Mouse (Mus musculus): ENCODE data around the gene Dgki. TPM values are rescaled to one million over a fixed set of nuclear protein-coding genes. Genes with fewer than 3 reads are reported as not detected.

Gene Dgki
- polyA plus RNA-seq, 1 experiment, result 0.20 TPM

GRCm38 (mm10) chr6:37261236-37261852, 38.6 kb downstream of the Dgki start:
- Histone ChIP-seq H3K4me1 (ENCODE audit: control insufficient read depth, insufficient read depth, insufficient read length, low read length) (no peaks in the 10 kb centered on the region), H3K27me3 (ENCODE audit: control insufficient read depth, insufficient read depth, low read length) (no peaks in the 10 kb centered on the region), H3K36me3 (ENCODE audit: control insufficient read depth, insufficient read depth, low read length) (no peaks in the 10 kb centered on the region), H3K4me3 (ENCODE audit: low read depth, low read length) (no peak overlapping the region), H3K27ac (ENCODE audit: insufficient read depth, low read depth, low read length) (no peak overlapping the region)
- WGBS, result 79% methylated on average over 10 of the region's 10 CpGs
- TF ChIP-seq POLR2A (IDR thresholded peaks at IDR 0.05; ENCODE audit: low read depth, low read length) (no peak), CTCF (IDR thresholded peaks at IDR 0.05; ENCODE audit: extremely low read depth, insufficient read length, insufficient replicate concordance, low read depth, low read length) (no peak)

- H3K36me3 ChIP-seq (ENCODE audit: control insufficient read depth, insufficient read depth, low read length), result no peaks in the 10 kb centered on the region
- H3K27ac ChIP-seq (ENCODE audit: insufficient read depth, low read depth, low read length), result no peak overlapping the region
- H3K4me1 ChIP-seq (ENCODE audit: control insufficient read depth, insufficient read depth, insufficient read length, low read length), result no peaks in the 10 kb centered on the region
- H3K4me3 ChIP-seq (ENCODE audit: low read depth, low read length), result no peak overlapping the region
- TF ChIP-seq CTCF (IDR thresholded peaks at IDR 0.05; ENCODE audit: extremely low read depth, insufficient read length, insufficient replicate concordance, low read depth, low read length) (no peak), POLR2A (IDR thresholded peaks at IDR 0.05; ENCODE audit: low read depth, low read length) (no peak)
- WGBS, result 81% methylated on average over 7 of the region's 7 CpGs
- no peaks in the 10 kb centered on the region for H3K27me3 ChIP-seq (ENCODE audit: control insufficient read depth, insufficient read depth, low read length)
These were observed 41.3 kb downstream of the Dgki start for GRCm38 (mm10) chr6:37258662-37259061.

GRCm38 (mm10) chr6:37254144-37254543, 45.8 kb downstream of the Dgki start:
- Histone ChIP-seq H3K4me3 (ENCODE audit: low read depth, low read length) (no peak overlapping the region), H3K27me3 (ENCODE audit: control insufficient read depth, insufficient read depth, low read length) (no peaks in the 10 kb centered on the region), H3K36me3 (ENCODE audit: control insufficient read depth, insufficient read depth, low read length) (no peaks in the 10 kb centered on the region), H3K27ac (ENCODE audit: insufficient read depth, low read depth, low read length) (no peak overlapping the region), H3K4me1 (ENCODE audit: control insufficient read depth, insufficient read depth, insufficient read length, low read length) (no peaks in the 10 kb centered on the region)
- 74% methylated on average over 8 of the region's 8 CpGs for WGBS
- no peak for TF ChIP-seq POLR2A (IDR thresholded peaks at IDR 0.05; ENCODE audit: low read depth, low read length)
- no peak for TF ChIP-seq CTCF (IDR thresholded peaks at IDR 0.05; ENCODE audit: extremely low read depth, insufficient read length, insufficient replicate concordance, low read depth, low read length)

GRCm38 (mm10) chr6:37252536-37252935, 47.4 kb downstream of the Dgki start:
- WGBS, result 95% methylated on average over 4 of the region's 4 CpGs
- no peaks in the 10 kb centered on the region for H3K27me3 ChIP-seq (ENCODE audit: control insufficient read depth, insufficient read depth, low read length)
- TF ChIP-seq CTCF (IDR thresholded peaks at IDR 0.05; ENCODE audit: extremely low read depth, insufficient read length, insufficient replicate concordance, low read depth, low read length), result no peak
- no peak for TF ChIP-seq POLR2A (IDR thresholded peaks at IDR 0.05; ENCODE audit: low read depth, low read length)
- no peak overlapping the region for H3K27ac ChIP-seq (ENCODE audit: insufficient read depth, low read depth, low read length)
- H3K4me3 ChIP-seq (ENCODE audit: low read depth, low read length), result no peak overlapping the region
- no peaks in the 10 kb centered on the region for H3K4me1 ChIP-seq (ENCODE audit: control insufficient read depth, insufficient read depth, insufficient read length, low read length)
- H3K36me3 ChIP-seq (ENCODE audit: control insufficient read depth, insufficient read depth, low read length), result no peaks in the 10 kb centered on the region

- no peak for TF ChIP-seq CTCF (IDR thresholded peaks at IDR 0.05; ENCODE audit: extremely low read depth, insufficient read length, insufficient replicate concordance, low read depth, low read length)
- Histone ChIP-seq H3K4me1 (ENCODE audit: control insufficient read depth, insufficient read depth, insufficient read length, low read length) (no peaks in the 10 kb centered on the region), H3K36me3 (ENCODE audit: control insufficient read depth, insufficient read depth, low read length) (no peaks in the 10 kb centered on the region), H3K27me3 (ENCODE audit: control insufficient read depth, insufficient read depth, low read length) (no peaks in the 10 kb centered on the region), H3K4me3 (ENCODE audit: low read depth, low read length) (no peak overlapping the region), H3K27ac (ENCODE audit: insufficient read depth, low read depth, low read length) (no peak overlapping the region)
- WGBS, result 76% methylated on average over 2 of the region's 2 CpGs
These were observed 49.3 kb downstream of the Dgki start for GRCm38 (mm10) chr6:37250671-37251070.

- Histone ChIP-seq H3K4me1 (ENCODE audit: control insufficient read depth, insufficient read depth, insufficient read length, low read length) (no peaks in the 10 kb centered on the region), H3K27me3 (ENCODE audit: control insufficient read depth, insufficient read depth, low read length) (no peaks in the 10 kb centered on the region), H3K4me3 (ENCODE audit: low read depth, low read length) (no peak overlapping the region), H3K27ac (ENCODE audit: insufficient read depth, low read depth, low read length) (no peak overlapping the region), H3K36me3 (ENCODE audit: control insufficient read depth, insufficient read depth, low read length) (no peaks in the 10 kb centered on the region)
- WGBS, result 90% methylated on average over 7 of the region's 7 CpGs
- TF ChIP-seq CTCF (IDR thresholded peaks at IDR 0.05; ENCODE audit: extremely low read depth, insufficient read length, insufficient replicate concordance, low read depth, low read length) (no peak), POLR2A (IDR thresholded peaks at IDR 0.05; ENCODE audit: low read depth, low read length) (no peak)
These were observed 54.2 kb downstream of the Dgki start for GRCm38 (mm10) chr6:37245757-37246156.

GRCm38 (mm10) chr6:37244074-37244473, 55.9 kb downstream of the Dgki start:
- H3K27ac ChIP-seq (ENCODE audit: insufficient read depth, low read depth, low read length), result no peak overlapping the region
- no peaks in the 10 kb centered on the region for H3K4me1 ChIP-seq (ENCODE audit: control insufficient read depth, insufficient read depth, insufficient read length, low read length)
- no peak for TF ChIP-seq POLR2A (IDR thresholded peaks at IDR 0.05; ENCODE audit: low read depth, low read length)
- no peak for TF ChIP-seq CTCF (IDR thresholded peaks at IDR 0.05; ENCODE audit: extremely low read depth, insufficient read length, insufficient replicate concordance, low read depth, low read length)
- no peaks in the 10 kb centered on the region for H3K36me3 ChIP-seq (ENCODE audit: control insufficient read depth, insufficient read depth, low read length)
- H3K27me3 ChIP-seq (ENCODE audit: control insufficient read depth, insufficient read depth, low read length), result no peaks in the 10 kb centered on the region
- no peak overlapping the region for H3K4me3 ChIP-seq (ENCODE audit: low read depth, low read length)
- 83% methylated on average over 11 of the region's 11 CpGs for WGBS
